Mouse (Mus musculus) lung, postnatal 4 days (tissue): ENCODE data around the gene Fam3a.
"Not testable (repeated sequence)": the region's sequence is repeated elsewhere in the genome, so short reads cannot be mapped to it uniquely, and the experiment has no call there.

Experiments used
- DNase-seq, 2 experiments: peaks; one replicate each; pipeline ENCODE4 v3.0.0; 2021

The Fam3a gene

DNA sequence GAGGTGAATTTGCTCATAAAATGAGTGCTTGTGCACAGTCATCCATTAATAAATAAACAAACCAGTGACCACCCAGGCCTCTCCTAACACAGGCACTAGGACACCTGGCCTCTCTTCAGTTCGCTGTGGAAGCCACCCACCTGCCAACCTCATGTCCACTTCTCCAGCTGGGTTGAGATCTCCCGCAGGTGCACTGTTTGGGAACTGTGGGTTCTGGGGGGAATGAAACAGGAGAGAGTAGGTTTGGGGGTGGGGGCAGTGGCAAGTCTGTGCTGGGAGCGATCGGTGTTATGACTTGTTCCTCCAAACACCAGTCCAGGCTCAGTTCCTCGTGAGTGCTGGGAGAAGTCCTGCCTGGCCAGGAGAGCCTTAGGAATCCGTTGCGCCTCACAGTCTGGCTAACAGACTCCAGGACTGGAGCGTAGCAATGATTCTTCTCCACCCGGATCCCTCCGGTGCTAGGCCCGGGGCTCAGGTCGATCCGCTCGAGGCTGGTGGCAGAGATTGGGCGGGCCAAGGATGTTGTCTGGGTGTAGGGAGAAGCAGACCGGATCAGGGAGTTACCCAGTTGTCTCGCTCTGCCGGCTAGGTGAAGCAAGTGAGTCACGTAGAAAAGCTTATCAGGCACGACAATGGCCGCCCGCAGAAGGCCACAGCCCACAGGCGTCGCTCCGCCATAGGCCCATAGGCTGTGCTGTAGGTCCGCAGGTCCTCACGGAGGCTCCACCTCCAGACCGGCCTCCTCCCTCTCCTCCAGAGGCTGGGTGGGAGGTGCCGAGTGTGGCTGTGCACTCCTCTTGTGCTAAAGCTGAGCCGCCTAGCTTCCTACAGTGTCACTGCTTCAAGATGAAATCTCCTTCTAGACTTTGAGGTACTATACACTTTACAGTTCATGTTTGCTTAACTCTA, at the start of gene Fam3a, which contains the start of gene Ikbkg:
Gene Fam3a (minus strand): TSS at position 738 of the 909 bp plus-strand sequence.
Gene Ikbkg (plus strand): TSS at position 756 of the 909 bp plus-strand sequence.
- peak; percentile 87 to 94 for DNase-seq

- DNase-seq: peak; percentile 80
These were observed 36.3 kb upstream of the Fam3a start for GRCm38 (mm10) chrX:74429290-74429821.

DNA sequence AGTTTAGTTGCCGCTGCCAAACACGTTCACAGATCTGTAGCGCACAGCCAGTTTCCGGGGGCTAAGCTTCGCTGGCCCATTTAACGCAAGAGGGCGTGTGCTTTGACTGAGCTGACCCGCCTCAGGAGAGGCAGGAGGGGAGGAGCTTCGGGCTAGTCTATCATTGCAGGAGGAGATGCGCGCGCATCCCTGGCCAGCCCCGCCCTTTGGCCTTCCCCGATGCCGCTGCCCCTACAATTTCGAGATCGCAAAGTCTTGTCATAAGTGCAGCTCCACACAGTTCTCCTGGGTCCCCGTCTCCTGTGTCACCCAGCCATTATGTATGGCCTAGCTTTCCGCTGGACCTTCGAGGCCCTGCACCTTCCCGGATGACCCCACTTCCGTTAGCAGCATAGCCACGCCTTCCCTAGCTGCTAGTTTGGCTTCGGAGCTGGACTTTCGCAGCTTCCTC, 35.8 kb upstream of the Fam3a start, which contains the start of gene G6pdx:
Gene G6pdx (minus strand): TSS at position 369 of the 451 bp plus-strand sequence.
- peak; percentile 90 to 91 for DNase-seq

- DNase-seq: no peak
These were observed 35.2 kb upstream of the Fam3a start for GRCm38 (mm10) chrX:74428146-74428825.

GRCm38 (mm10) chrX:74427116-74427515, 34.0 kb upstream of the Fam3a start:
- no peak for DNase-seq

DNA sequence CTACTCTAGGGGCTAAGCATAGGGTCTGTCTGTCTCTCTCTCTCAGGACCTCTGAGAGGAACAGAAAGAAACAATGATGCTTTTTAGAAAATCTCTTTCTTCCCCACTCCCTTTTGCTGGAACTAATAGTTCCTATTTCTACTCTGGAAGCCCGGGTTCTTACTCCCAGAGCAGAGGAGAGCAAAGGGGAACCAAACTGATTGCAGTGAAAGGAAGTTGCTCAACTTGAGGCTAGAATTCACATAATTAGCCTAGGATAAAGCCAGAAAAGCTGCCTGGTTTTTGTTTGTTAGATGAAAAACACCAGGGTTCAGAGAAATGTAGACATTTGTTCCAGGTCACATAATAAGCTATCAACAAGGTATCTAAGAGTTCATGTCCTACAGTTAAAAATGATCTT, 33.2 kb upstream of the Fam3a start:
- no peak for DNase-seq

- peak in 1 of 2 experiments; percentile 26 for DNase-seq
These were observed 32.1 kb upstream of the Fam3a start for GRCm38 (mm10) chrX:74425195-74425594.

- DNase-seq: peak in 1 of 2 experiments; percentile 29
These were observed 31.4 kb upstream of the Fam3a start for GRCm38 (mm10) chrX:74424443-74424842.

- DNase-seq: peak; percentile 55 to 79
These were observed 20.3 kb upstream of the Fam3a start for GRCm38 (mm10) chrX:74413377-74413776.

DNA sequence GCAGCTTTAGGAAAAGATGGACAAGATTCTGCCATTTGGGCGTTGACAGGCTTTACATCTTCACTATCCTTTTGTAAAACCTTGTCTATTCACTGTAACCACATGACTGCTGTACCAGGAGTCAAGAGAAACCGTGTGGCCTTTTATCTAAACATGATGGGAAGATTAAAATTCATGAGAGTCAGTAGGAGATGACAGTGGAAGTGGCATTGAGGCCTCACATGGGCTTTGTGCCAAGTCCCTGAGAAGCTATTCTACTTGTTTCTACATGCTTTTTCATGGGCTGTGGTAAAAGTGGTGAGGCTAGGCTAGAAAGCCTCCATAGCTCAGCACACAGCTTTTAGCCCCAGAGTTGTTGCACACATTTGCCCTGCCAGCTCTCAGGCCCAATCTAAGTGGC, 15.3 kb upstream of the Fam3a start:
- no peak for DNase-seq

- no peak for DNase-seq
These were observed 7.1 kb upstream of the Fam3a start for GRCm38 (mm10) chrX:74400136-74400535.

- DNase-seq: no peak
These were observed 4.9 kb downstream of the Fam3a start for GRCm38 (mm10) chrX:74388153-74388552.

DNA sequence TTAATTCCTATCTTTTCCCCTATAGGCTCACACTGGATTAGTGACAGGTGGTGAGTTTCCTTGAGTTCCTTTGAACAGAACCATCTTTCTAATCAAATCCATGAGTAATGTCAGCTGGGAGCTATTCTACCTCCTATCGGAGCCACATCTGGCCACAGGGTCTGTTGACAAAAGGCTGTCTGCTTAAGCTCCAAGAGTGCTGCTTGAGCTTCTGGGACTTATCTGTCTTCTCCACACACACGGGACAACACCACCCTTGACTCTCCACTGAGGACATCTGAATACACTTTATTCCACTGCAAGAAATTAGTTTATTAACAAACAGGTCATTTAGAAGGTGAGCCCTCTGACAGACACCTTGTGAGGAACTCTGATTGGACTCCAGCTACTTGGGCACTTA, 8.6 kb downstream of the Fam3a start:
- DNase-seq: no peak

DNA sequence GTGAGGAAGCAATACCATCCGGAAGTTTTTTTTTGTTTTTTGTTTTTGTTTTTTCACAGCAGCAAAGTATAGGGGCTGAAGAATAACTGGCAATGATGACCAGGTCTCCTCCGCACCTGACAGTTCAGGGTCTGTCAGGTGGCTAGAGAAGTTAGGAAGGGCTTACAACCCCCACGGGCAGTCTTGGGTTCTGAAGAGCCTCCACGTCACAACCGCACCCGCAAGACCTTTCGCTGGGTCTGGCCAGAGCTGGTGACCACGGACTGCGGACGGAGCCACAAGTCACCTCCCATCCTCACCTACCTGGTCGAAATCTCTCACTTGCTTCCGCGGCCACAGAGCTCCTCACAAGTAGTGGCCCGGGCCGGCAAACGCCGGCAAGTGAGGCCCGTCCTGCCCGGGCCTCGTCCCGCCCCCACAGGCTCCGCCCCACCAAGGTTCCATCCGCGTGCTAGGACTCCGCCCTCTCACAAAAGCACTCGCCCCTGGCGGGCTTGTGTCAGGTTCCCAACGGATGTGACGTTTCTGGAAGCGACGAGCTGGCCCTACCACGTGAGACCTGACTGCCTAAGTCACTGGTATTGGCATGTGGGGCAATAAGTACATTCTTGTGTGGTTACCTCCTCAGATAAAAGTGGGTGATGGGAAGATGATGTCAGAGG, 20.1 kb downstream of the Fam3a start, which contains the start of the genes Ubl4a and Slc10a3:
Gene Ubl4a (minus strand): TSS at position 331 of the 662 bp plus-strand sequence.
Gene Slc10a3 (minus strand): TSS at position 462 of the 662 bp plus-strand sequence.
- DNase-seq: peak; percentile 91 to 93

GRCm38 (mm10) chrX:74368209-74368909, 24.7 kb downstream of the Fam3a start:
- DNase-seq: peak; percentile 81 to 86

DNA sequence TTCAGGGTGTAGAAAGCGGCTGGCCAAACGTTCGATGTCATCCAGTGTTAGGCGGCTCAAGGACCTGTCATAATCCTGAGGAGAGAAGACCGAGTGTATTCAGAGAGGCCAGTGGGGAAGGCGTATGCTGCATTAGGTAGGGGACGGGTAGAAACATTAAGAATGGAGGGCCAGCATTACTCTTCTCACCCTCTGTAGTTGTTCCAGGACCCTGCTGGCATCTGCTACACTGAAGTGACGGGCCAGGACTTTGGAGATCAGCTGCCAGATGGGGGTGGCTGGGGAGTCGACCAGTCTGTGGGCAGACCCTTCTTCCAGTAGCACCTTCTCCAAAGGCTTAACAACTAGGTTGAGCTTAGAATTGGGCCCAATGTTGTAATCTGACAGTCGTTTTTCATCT, 25.6 kb downstream of the Fam3a start:
- DNase-seq: no peak

GRCm38 (mm10) chrX:74359171-74359570, 33.9 kb downstream of the Fam3a start:
- no peak for DNase-seq

DNA sequence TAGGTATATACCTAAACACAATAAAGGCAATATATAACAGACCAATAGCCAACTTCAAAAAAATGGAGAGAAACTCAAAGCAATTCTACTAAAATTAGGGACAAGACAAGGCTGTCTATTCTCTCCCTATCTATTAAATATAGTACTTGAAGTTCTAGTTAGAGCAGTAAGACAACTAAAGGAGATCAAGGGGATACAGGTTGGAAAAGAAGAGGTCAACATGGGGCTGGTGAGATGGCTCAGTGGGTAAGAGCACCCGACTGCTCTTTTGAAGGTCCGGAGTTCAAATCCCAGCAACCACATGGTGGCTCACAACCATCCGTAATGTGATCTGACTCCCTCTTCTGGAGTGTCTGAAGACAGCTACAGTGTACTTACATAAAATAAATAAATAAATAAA, 36.0 kb downstream of the Fam3a start:
- not testable (repeated sequence) for DNase-seq

GRCm38 (mm10) chrX:74353467-74353770, 39.7 kb downstream of the Fam3a start, which contains the start of gene Lage3:
TSS of gene Lage3 (minus strand) at chrX:74353618.
- DNase-seq: peak; percentile 86 to 89

GRCm38 (mm10) chrX:74352645-74353466, 40.2 kb downstream of the Fam3a start:
- DNase-seq: no peak
